Mouse (Mus musculus): ENCODE measurements around the gene Olfr642. TPM values are rescaled to one million over a fixed set of nuclear protein-coding genes. Genes with fewer than 3 reads are reported as not detected.

Gene Olfr642
- total RNA-seq, 2 experiments from 2014 or later = not detected

DNA sequence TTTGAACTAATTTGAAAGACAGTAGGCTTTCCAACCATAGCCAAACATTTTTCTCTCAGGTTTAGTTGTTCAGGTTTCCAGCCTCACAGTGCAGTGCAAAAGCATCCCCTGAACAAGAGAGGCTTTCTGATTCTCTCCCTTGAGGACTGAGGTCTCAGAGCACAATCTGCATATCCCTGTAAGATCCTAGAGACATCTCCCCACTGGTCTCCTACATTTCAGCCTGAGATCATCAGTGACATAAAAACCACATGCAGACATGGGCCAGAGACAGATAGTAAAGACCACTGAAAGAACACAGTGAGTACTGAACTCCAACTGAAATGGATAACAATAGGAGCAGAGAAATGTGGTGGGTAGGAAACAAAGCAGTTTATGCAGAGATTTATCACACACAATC, 54.0 kb downstream of the Olfr642 start, which contains the start of gene Olfr638:
Gene Olfr638, plus strand, starts transcription at position 301 of the 400 bp plus-strand sequence.
- no peak for DNase-seq (ENCODE audit: extremely low spot score in 1 of 2, low spot score in 2 of 2)
- intact Hi-C loops (cut with DNase I) = no loop called here
- TF ChIP-seq CTCF (IDR thresholded peaks at IDR 0.05) = no peak
- no peak within 1 kb of the TSS for H3K27ac ChIP-seq
- H3K4me3 ChIP-seq = no peak within 1 kb of the TSS

Other genes with a start within 250 kb of the Olfr642 start
- 10 to 100 TPM; 29.5 to 36.6 TPM for gene Hbb-bt, start 238.7 kb downstream of the Olfr642 start, total RNA-seq (2021)
- 100 to 1,000 TPM; 305 to 339 TPM for gene Hbb-bs, start 224.6 kb downstream of the Olfr642 start, total RNA-seq (2021)
- not detected for gene Hbb-bh2, start 212.1 kb downstream of the Olfr642 start, total RNA-seq (2021)
- not detected for gene Hbb-bh1, start 209.5 kb downstream of the Olfr642 start, total RNA-seq (2021)
- gene Hbb-y, start 199.4 kb downstream of the Olfr642 start, total RNA-seq (2021) = not detected
- gene Olfr66, start 166.4 kb downstream of the Olfr642 start, total RNA-seq (2021) = not detected
- gene Olfr64, start 158.2 kb downstream of the Olfr642 start, total RNA-seq (2021) = not detected
- not detected for gene Olfr65, start 149.2 kb downstream of the Olfr642 start, total RNA-seq (2021)
- not detected for gene Olfr631, start 123.8 kb downstream of the Olfr642 start, total RNA-seq (2021)
- not detected for gene Olfr632, start 118.3 kb downstream of the Olfr642 start, total RNA-seq (2021)
- gene Olfr633, start 108.2 kb downstream of the Olfr642 start, total RNA-seq (2021) = not detected
- gene Olfr635, start 81.5 kb downstream of the Olfr642 start, total RNA-seq (2021) = under 1 TPM; 0.05 to 0.09 TPM
- gene Olfr638, start 53.9 kb downstream of the Olfr642 start, total RNA-seq (2021) = not detected
- gene Olfr639, start 35.4 kb downstream of the Olfr642 start, total RNA-seq (2021) = under 1 TPM; 0.07 to 0.19 TPM
- not detected for gene Olfr640, start 27.1 kb downstream of the Olfr642 start, total RNA-seq (2021)
- gene Olfr641, start 17.2 kb downstream of the Olfr642 start, total RNA-seq (2021) = not detected
- not detected for gene 4930516K23Rik, start 8.8 kb upstream of the Olfr642 start, total RNA-seq (2021)
- gene Olfr644, start 19.2 kb upstream of the Olfr642 start, total RNA-seq (2021) = not detected
- not detected for gene Olfr645, start 32.8 kb upstream of the Olfr642 start, total RNA-seq (2021)
- gene Olfr646, start 52.2 kb upstream of the Olfr642 start, total RNA-seq (2021) = not detected
- gene Ubqln5, start 77.2 kb upstream of the Olfr642 start, total RNA-seq (2021) = not detected
- not detected for gene Olfr643, start 84.7 kb upstream of the Olfr642 start, total RNA-seq (2021)
- gene Ubqln3, start 90.6 kb upstream of the Olfr642 start, total RNA-seq (2021) = not detected
- not detected for gene Ubqlnl, start 97.9 kb upstream of the Olfr642 start, total RNA-seq (2021)
- not detected for gene Olfm5, start 112.2 kb upstream of the Olfr642 start, total RNA-seq (2021)
- under 1 TPM; 0.26 to 0.27 TPM for gene Olfr648, start 130.7 kb upstream of the Olfr642 start, total RNA-seq (2021)
- gene Olfr649, start 143.3 kb upstream of the Olfr642 start, total RNA-seq (2021) = not detected
- gene Trim6, start 166.1 kb upstream of the Olfr642 start, total RNA-seq (2021) = under 1 TPM; 0.19 to 0.34 TPM
- 1 to 10 TPM; 1.0 to 1.3 TPM for gene Trim34a, start 191.8 kb upstream of the Olfr642 start, total RNA-seq (2021)
- under 1 TPM; 0.43 to 0.51 TPM for gene Trim5, start 235.4 kb upstream of the Olfr642 start, total RNA-seq (2021)